Mouse (Mus musculus): ENCODE data around the gene Oscar. TPM values are rescaled to one million over a fixed set of nuclear protein-coding genes. Genes with fewer than 3 reads are reported as not detected.

The Oscar gene
- under 1 TPM; 0.13 to 0.20 TPM for total RNA-seq (2021)

DNA sequence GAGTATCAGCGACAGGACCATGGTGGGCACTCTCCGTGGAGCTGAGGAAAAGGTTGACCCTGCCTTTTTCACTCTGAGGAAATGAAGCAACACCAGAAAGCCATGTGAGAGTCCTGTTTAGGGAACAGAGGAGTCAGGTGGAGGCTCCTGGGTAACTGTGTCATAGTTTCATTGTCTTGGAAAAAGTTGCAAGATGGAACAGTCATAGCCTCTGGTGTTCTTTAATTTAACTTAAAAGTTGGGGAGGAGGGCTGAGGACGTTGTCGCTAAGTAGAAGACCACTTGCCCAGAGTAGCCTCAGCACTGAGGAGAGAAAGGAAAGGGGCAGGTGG, at the start of gene Oscar:
Oscar (minus strand) TSS at position 101 of the 332 bp plus-strand sequence.
- intact Hi-C loops (cut with DNase I) = no loop called here
- DNase-seq (ENCODE audit: low spot score) = no peak

DNA sequence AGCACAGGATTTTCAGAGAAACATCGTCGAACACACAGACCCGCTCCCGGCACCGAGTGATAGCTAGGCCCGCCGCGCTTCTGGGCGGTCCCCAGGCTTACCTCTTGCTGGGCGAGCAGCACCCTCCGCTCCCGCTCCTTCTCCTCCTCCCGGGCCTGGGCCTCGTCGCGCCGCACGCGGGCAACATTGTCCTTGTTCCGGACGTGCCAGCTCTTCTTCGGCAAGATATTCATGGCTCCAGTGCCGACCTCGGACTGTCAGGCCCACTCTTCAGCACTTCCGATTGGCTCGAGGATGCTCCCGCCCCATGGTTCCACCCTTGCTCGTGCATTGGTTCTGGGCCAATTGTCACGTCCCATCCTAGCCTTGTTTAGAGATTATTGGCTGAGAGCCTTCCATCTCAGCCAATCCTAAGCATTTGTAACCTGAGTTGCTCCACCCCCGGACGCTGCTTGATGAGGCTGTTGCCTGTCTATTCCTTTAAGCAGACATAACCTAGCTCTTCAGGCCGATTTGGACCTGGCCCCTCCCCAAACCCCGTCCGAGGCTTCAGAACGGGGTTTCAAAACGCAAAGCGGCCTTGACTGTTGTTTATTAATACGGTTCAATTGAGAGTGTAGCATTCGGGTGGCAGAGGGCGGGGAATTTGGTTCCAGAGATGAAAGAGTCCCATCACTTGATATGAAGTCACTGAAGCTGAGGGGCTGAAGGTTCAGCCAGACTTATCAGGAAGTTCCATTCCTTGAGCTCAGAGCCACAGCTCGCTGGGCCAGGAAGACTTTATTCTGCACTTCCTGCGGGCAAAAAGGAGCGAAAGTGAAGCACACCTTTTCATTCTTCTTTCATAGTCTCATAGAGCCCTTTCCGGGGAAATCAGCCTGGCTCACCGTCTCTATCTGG, 49.5 kb upstream of the Oscar start, which contains the start of gene Leng1:
Leng1 (minus strand) TSS at position 626 of the 900 bp plus-strand sequence.
- intact Hi-C loops (cut with DNase I) = loop anchor here (1.0 kb wide), 1 partner anchor 27 kb away; the partner anchor contains the start of gene Tsen34
- peak; percentile 96 for DNase-seq (ENCODE audit: low spot score)

GRCm38 (mm10) chr7:3664524-3665214, 48.7 kb upstream of the Oscar start:
- DNase-seq (ENCODE audit: low spot score) = no peak
- intact Hi-C loops (cut with DNase I) = loop anchor here (1.0 kb wide), 1 partner anchor 18 kb away; no protein-coding TSS in a partner anchor

GRCm38 (mm10) chr7:3658578-3658977, 42.6 kb upstream of the Oscar start:
- intact Hi-C loops (cut with DNase I) = no loop called here
- DNase-seq (ENCODE audit: low spot score) = no peak

GRCm38 (mm10) chr7:3656966-3657365, 41.0 kb upstream of the Oscar start:
- DNase-seq (ENCODE audit: low spot score) = no peak
- intact Hi-C loops (cut with DNase I) = no loop called here

DNA sequence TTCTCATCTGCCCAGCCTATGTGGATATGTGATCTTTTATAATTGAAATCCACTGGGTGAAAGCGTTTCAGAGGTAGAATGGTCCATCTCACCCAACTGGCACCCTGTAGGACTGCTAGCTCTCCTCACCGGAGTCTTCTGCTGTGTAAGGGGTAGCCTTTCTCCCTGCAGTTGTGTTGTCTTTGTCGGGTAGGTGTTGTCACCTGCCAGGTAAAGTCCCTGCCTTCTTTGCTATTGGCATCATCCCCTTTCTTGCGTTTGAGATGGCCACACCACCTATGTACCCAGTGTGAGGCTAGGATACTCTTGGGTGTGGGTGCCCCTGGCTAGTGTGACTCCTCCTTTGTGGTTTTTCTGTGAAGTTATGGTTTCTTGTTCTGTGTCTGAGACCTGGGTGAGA, 30.7 kb upstream of the Oscar start:
- intact Hi-C loops (cut with DNase I) = loop anchor here (1.0 to 5.0 kb wide), 2 partner anchors 18 to 46 kb away; partner anchors contain the start of genes Mboat7 and Tsen34
- no peak for DNase-seq (ENCODE audit: low spot score)

- DNase-seq (ENCODE audit: low spot score) = no peak
- intact Hi-C loops (cut with DNase I) = loop anchor here (1.0 to 5.0 kb wide), 2 partner anchors 18 to 46 kb away; partner anchors contain the start of genes Mboat7 and Tsen34
Observed at GRCm38 (mm10) chr7:3646188-3646587, 30.2 kb upstream of the Oscar start.

DNA sequence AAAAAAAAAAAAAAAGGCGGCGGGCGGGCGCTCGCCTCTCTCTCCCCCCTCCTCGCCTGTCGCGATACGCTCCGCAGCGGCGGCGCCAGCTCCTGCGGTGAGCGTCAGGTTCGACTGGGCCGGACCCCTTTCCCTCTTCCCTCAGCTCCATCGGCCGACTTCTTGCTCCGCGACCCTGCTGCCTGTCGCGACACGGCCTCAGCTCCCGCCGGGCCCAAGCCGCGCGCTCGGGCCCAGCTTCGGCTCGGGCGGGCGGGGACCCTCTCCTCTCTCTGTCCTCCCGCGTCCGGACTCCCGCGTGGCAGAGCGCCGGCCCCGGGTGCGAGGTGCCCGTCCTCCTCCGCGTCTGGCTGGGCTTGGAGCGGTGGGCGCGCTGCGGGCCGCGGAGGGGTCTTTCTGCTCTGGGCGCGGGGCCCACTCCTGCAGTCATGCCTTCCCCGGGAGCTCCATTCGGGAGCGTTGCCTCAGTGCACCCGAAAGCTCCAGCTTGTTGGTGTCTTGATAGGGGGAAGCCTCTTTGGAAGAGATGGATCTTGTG, 29.6 kb upstream of the Oscar start:
- no peak for DNase-seq (ENCODE audit: low spot score)
- intact Hi-C loops (cut with DNase I) = loop anchor here (1.0 to 5.0 kb wide), 2 partner anchors 19 to 47 kb away; partner anchors contain the start of genes Mboat7 and Tsen34

DNA sequence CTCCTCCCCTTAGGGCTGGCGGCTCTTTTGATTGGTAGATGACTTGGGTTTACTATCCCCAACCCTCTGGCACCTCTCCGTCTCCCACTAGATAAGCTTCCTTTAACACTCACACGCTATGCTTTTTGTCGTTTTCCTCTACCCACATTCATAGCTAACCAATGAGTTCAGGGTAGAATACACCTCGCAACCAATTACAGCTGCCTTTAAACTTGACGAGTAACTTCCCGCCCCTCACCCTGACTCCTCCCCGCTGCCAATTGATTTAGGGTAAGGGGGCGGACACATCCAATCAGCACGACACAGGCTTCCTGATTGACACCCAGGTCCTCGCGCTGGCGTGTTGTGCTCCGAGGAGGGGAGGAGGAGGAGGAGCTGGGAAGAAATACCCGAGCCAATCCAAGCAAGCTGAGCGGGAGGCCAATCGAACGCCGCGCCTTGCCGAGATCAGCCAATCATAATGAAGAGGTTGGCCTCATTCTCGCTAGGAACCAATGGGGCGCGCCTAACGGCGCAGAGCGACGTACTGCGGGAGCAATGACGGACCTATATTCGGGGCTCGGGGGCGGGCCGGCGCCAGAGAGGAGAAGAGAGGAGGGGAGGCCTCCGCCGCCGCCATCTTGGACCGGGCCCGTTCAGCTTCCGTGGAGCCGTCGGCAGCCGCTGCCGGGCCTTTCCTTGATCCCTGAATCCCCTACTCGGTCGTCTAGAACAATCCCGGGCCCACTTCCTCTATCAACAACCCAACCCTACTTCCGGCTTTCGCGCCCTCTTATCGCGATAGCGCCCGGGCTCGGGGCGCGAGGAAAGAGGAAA, 28.9 kb upstream of the Oscar start, which contains the start of gene Cnot3:
Cnot3 (plus strand) TSS at position 597 of the 816 bp plus-strand sequence.
- intact Hi-C loops (cut with DNase I) = loop anchor here (5.0 kb wide), 1 partner anchor 47 kb away; the partner anchor contains the start of genes Mboat7 and Tsen34

DNA sequence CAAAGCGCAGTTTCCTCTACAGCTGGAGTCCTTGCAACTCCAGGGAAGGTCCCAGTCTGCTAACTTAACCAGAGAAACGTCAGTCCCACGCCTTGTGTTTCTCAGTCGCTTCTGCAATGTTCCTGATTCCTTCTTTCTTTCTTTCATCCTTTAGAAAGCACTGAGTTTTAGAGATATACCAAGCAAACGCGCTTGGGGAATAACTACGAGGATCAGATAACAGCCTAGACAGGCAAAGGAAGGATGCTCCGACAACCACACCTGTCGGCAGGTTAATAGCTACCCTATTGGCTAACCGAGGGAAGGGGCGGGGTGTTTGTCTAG, 28.4 kb upstream of the Oscar start:
- DNase-seq (ENCODE audit: low spot score) = no peak
- intact Hi-C loops (cut with DNase I) = no loop called here

More for the DNA sequence above, 28.9 kb upstream of the Oscar start, which contains the start of gene Cnot3:
- peak; percentile 99 for DNase-seq (ENCODE audit: low spot score)

DNA sequence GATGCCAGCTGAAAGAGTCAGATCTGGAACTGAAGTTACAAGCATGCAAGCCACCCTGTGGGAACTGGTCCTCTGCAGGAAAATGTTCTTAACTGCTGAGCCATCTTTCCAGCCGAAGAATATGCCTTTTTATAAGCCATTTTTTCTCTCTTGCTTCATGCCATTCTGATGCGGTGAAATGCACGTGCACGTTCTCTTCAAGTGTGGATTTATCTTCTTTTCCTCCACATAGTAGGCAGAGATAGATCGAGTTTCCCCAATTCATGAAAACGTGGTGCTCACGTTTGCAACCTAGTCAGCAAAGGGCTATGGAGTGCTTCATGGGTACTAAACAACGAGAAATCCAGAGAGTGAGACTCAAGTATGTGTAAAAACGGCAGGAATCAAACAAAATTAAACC, 27.9 kb upstream of the Oscar start:
- intact Hi-C loops (cut with DNase I) = no loop called here
- DNase-seq (ENCODE audit: low spot score) = no peak

GRCm38 (mm10) chr7:3643412-3643811, 27.5 kb upstream of the Oscar start:
- no peak for DNase-seq (ENCODE audit: low spot score)
- intact Hi-C loops (cut with DNase I) = no loop called here

DNA sequence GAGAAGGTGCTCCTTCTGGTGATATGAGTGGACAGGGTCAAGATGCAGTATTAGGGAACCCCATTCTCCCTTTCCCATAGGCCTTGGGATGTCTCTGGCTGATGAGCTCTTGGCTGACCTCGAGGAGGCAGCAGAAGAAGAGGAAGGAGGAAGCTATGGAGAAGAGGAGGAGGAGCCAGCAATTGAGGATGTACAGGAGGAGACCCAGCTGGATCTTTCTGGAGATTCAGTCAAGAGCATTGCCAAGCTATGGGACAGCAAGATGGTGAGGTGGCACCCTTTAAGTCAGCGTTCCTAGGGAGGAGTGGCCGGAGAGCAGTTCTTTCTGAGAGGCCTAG, 14.5 kb upstream of the Oscar start:
- DNase-seq (ENCODE audit: low spot score) = no peak
- intact Hi-C loops (cut with DNase I) = no loop called here

- intact Hi-C loops (cut with DNase I) = no loop called here
- peak; percentile 85 for DNase-seq (ENCODE audit: low spot score)
Observed at GRCm38 (mm10) chr7:3629543-3630477, 13.9 kb upstream of the Oscar start, which contains the start of the genes Tfpt and Prpf31. Gene Tfpt, minus strand, starts transcription at chr7:3629929. Gene Prpf31, plus strand, starts transcription at chr7:3629985.

GRCm38 (mm10) chr7:3629030-3629429, 13.1 kb upstream of the Oscar start:
- no peak for DNase-seq (ENCODE audit: low spot score)
- intact Hi-C loops (cut with DNase I) = no loop called here

DNA sequence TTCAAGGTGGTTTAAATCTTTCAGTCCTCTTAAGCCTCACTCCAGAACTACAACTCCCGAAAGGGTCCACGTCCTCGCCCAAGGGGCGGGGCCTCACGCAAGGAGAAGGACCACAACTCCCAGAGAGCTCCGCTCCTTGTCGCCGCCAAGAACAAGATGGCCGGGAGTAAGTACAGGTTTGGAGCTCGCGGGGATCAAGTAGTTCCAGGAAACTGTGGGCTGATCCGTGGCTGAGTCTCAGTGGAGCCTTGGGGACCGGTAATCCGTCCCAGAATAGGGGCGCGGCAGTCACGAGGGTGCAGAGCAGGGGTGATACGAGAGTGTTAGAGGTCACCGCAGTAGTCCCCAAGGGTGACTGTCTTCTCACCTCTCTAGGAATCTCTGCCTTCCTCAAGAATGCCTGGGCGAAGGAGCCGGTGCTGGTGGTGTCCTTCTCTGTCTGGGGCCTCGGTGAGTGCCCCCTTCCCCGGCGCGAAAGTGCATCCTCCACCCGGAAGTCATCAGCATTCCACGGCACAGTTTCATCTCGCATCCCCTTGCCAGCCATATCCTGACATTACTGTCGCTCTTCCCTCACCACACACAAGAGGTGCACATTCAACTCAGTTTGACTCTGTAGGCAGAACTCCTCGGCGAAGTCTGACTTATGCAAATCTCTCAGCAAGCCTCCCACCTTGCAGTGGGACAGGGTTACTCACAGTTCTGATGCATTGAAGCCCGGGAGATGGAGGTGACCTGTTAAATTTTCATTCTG, 1.5 kb upstream of the Oscar start, which contains the start of gene Ndufa3:
Ndufa3 (plus strand) TSS at position 132 of the 754 bp plus-strand sequence.
- intact Hi-C loops (cut with DNase I) = no loop called here
- peak; percentile 72 for DNase-seq (ENCODE audit: low spot score)

GRCm38 (mm10) chr7:3616389-3617241, 658 bp upstream of the Oscar start:
- intact Hi-C loops (cut with DNase I) = no loop called here
- no peak for DNase-seq (ENCODE audit: low spot score)
